Mouse (Mus musculus) mature B cell (primary cell): Measurements from ENCODE around the gene Kcnj12.

Experiments used
- in situ Hi-C: fragments of 300-500 bp; cut with MboI; formaldehyde crosslinking; loops from 2 replicates; pipeline ENCODE4 v1.14.3; 2019

The Kcnj12 gene

GRCm38 (mm10) chr11:61024996-61025395 is 2.6 kb downstream of the Kcnj12 start:
- in situ Hi-C loops, result no loop called here

- in situ Hi-C loops, result no loop called here
Observed at GRCm38 (mm10) chr11:61025594-61025993, 3.2 kb downstream of the Kcnj12 start.

GRCm38 (mm10) chr11:61026381-61026780 is 4.0 kb downstream of the Kcnj12 start:
- in situ Hi-C loops, result no loop called here

GRCm38 (mm10) chr11:61027160-61027559 is 4.8 kb downstream of the Kcnj12 start:
- in situ Hi-C loops, result no loop called here

- in situ Hi-C loops, result no loop called here
Observed at GRCm38 (mm10) chr11:61028211-61028950, 6.0 kb downstream of the Kcnj12 start.

GRCm38 (mm10) chr11:61029116-61029740 is 6.9 kb downstream of the Kcnj12 start:
- in situ Hi-C loops, result no loop called here

- in situ Hi-C loops, result no loop called here
Observed at GRCm38 (mm10) chr11:61029864-61030595, 7.7 kb downstream of the Kcnj12 start.

GRCm38 (mm10) chr11:61031137-61031536 is 8.8 kb downstream of the Kcnj12 start:
- in situ Hi-C loops, result no loop called here

- in situ Hi-C loops, result no loop called here
Observed at GRCm38 (mm10) chr11:61031658-61032445, 9.5 kb downstream of the Kcnj12 start.

GRCm38 (mm10) chr11:61032481-61032880 is 10.1 kb downstream of the Kcnj12 start:
- in situ Hi-C loops, result no loop called here

GRCm38 (mm10) chr11:61033160-61033559 is 10.8 kb downstream of the Kcnj12 start:
- in situ Hi-C loops, result no loop called here

GRCm38 (mm10) chr11:61036639-61037038 is 14.3 kb downstream of the Kcnj12 start:
- in situ Hi-C loops, result no loop called here

GRCm38 (mm10) chr11:61038277-61038782 is 16.0 kb downstream of the Kcnj12 start:
- in situ Hi-C loops, result no loop called here

- in situ Hi-C loops, result no loop called here
Observed at GRCm38 (mm10) chr11:61040856-61041652, 18.7 kb downstream of the Kcnj12 start.

GRCm38 (mm10) chr11:61042593-61042992 is 20.2 kb downstream of the Kcnj12 start:
- in situ Hi-C loops, result no loop called here

GRCm38 (mm10) chr11:61043055-61043992 is 21.0 kb downstream of the Kcnj12 start:
- in situ Hi-C loops, result no loop called here

- in situ Hi-C loops, result no loop called here
Observed at GRCm38 (mm10) chr11:61044741-61045140, 22.4 kb downstream of the Kcnj12 start.

- in situ Hi-C loops, result no loop called here
Observed at GRCm38 (mm10) chr11:61047441-61047840, 25.1 kb downstream of the Kcnj12 start.

- in situ Hi-C loops, result no loop called here
Observed at GRCm38 (mm10) chr11:61051151-61051550, 28.8 kb downstream of the Kcnj12 start.

GRCm38 (mm10) chr11:61056871-61057270 is 34.5 kb downstream of the Kcnj12 start:
- in situ Hi-C loops, result no loop called here
